ENCODE assay signal across 32 mouse cellular contexts in genomic region chr19:58840721-58841271, GRCm38 (mm10). TPM values are rescaled to one million over a fixed set of nuclear protein-coding genes. Genes with fewer than 3 reads are reported as not detected.
A peak's percentile ranks its signal among the peaks of the same experiment; 100 is the strongest.
DNase-seq lines count a peak whose midpoint lies in the region; ATAC-seq and TF ChIP-seq lines count a peak whose summit lies in the region.
"Had no signal": no experiment of that assay in that cellular context is flagged by ENCODE, and none has a peak within 500 bp of the region (broad histone marks: within the 10 kb centered on the region; RNA-seq: fewer than 3 reads in every experiment).

No protein-coding gene starts in this region.

- 78% methylated on average over 5 of the region's 5 CpGs for WGBS in heart, postnatal 0 days
- 74% methylated on average over 5 of the region's 5 CpGs for WGBS in heart, embryonic 11.5 days (ENCODE audit: insufficient replicate concordance)
- WGBS in midbrain, embryonic 14.5 days: 63% methylated on average over 5 of the region's 5 CpGs
- 73% methylated on average over 5 of the region's 5 CpGs for WGBS in midbrain, embryonic 11.5 days
- 60% methylated on average over 5 of the region's 5 CpGs for WGBS in hindbrain, postnatal 0 days

- TF ChIP-seq CTCF in heart, postnatal 0 days (IDR thresholded peaks at IDR 0.05; ENCODE audit: low read depth): no peak
- no peak for TF ChIP-seq CTCF in hindbrain, postnatal 0 days (IDR thresholded peaks at IDR 0.05; ENCODE audit: low read depth)

- no peak for TF ChIP-seq EP300 in heart, postnatal 0 days (IDR thresholded peaks at IDR 0.05; ENCODE audit: low read depth)

- no peaks in the 10 kb centered on the region for H3K27me3 ChIP-seq in heart, postnatal 0 days (ENCODE audit: control insufficient read depth, insufficient read depth, low read length)
- no peaks in the 10 kb centered on the region for H3K27me3 ChIP-seq in heart, embryonic 11.5 days (ENCODE audit: control insufficient read depth, insufficient read depth, low read length)
- no peaks in the 10 kb centered on the region for H3K27me3 ChIP-seq in midbrain, embryonic 14.5 days (ENCODE audit: control insufficient read depth, insufficient read depth, low read length)
- no peaks in the 10 kb centered on the region for H3K27me3 ChIP-seq in midbrain, embryonic 11.5 days (ENCODE audit: control insufficient read depth, insufficient read depth, low read length)
- H3K27me3 ChIP-seq in hindbrain, postnatal 0 days (ENCODE audit: insufficient read depth, low read length): no peaks in the 10 kb centered on the region
- H3K27me3 ChIP-seq: CH12.LX; kidney, embryonic 15.5 days; neural tube, embryonic 12.5 days; Patski had no signal

- DNase-seq in heart, postnatal 0 days (ENCODE audit: low spot score): no peak
- DNase-seq in midbrain, embryonic 14.5 days: peak; percentile 61
- no peak for DNase-seq in midbrain, embryonic 11.5 days (ENCODE audit: low spot score, missing footprints)
- peak; percentile 32 for DNase-seq in hindbrain, postnatal 0 days (ENCODE audit: low spot score)
- DNase-seq in gastrocnemius, postnatal 14 days: no peak
- no peak for DNase-seq in adrenal gland, adult 8-10 months
- DNase-seq: adrenal gland, postnatal 10 days; B cell, adult 2 months; cerebellum, adult 2 months; cerebellum, postnatal 25 days; embryo, embryonic 11 days; gastrocnemius, adult 2 months; heart, postnatal 14 days; kidney, adult 11 months; kidney, postnatal 36 days; lung, embryonic 14.5 days; lung, postnatal 36 days; right cerebral cortex, adult 18-20 months; right cerebral cortex, postnatal 4 days; thymus, postnatal 36 days had no signal

- peaks cover 29% of the 10 kb centered on the region for H3K4me1 ChIP-seq in heart, postnatal 0 days (ENCODE audit: control insufficient read depth, insufficient read depth)
- peaks cover 17% of the 10 kb centered on the region for H3K4me1 ChIP-seq in heart, embryonic 11.5 days (ENCODE audit: control insufficient read depth, insufficient read depth, low read length)
- H3K4me1 ChIP-seq in midbrain, embryonic 14.5 days (ENCODE audit: control insufficient read depth, insufficient read depth, low read length): peaks cover 11% of the 10 kb centered on the region
- H3K4me1 ChIP-seq in midbrain, embryonic 11.5 days (ENCODE audit: control insufficient read depth, insufficient read depth, low read length): peaks cover 3% of the 10 kb centered on the region; the same call in 1 of the 2 replicates
- H3K4me1 ChIP-seq in hindbrain, postnatal 0 days (ENCODE audit: insufficient read depth, low read length): peaks cover 10% of the 10 kb centered on the region
- H3K4me1 ChIP-seq: megakaryocyte, embryonic 14.5 days had no signal

- no peak overlapping the region for H3K4me3 ChIP-seq in heart, postnatal 0 days (ENCODE audit: low read depth, low read length)
- no peak overlapping the region for H3K4me3 ChIP-seq in heart, embryonic 11.5 days (ENCODE audit: low read depth, low read length)
- H3K4me3 ChIP-seq in midbrain, embryonic 14.5 days (replicated peaks; ENCODE audit: low read depth, low read length): no peak overlapping the region
- no peak overlapping the region for H3K4me3 ChIP-seq in midbrain, embryonic 11.5 days (ENCODE audit: low read depth, low read length)
- no peak overlapping the region for H3K4me3 ChIP-seq in hindbrain, postnatal 0 days (ENCODE audit: low read length)
- H3K4me3 ChIP-seq: embryonic facial prominence, embryonic 13.5 days; erythroblast, embryonic 14.5 days; gastrocnemius, adult 2 months; kidney, embryonic 15.5 days; neural tube, embryonic 12.5 days had no signal

- no peaks in the 10 kb centered on the region for H3K9me3 ChIP-seq in heart, postnatal 0 days (replicated peaks; ENCODE audit: control insufficient read depth, low read length)
- no peaks in the 10 kb centered on the region for H3K9me3 ChIP-seq in heart, embryonic 11.5 days (replicated peaks; ENCODE audit: control insufficient read depth, low read length)
- H3K9me3 ChIP-seq in midbrain, embryonic 14.5 days (ENCODE audit: control insufficient read depth, low read length): no peaks in the 10 kb centered on the region
- no peaks in the 10 kb centered on the region for H3K9me3 ChIP-seq in midbrain, embryonic 11.5 days (ENCODE audit: control insufficient read depth, low read length)
- no peaks in the 10 kb centered on the region for H3K9me3 ChIP-seq in hindbrain, postnatal 0 days (ENCODE audit: low read length)
- H3K9me3 ChIP-seq: embryonic facial prominence, embryonic 13.5 days; kidney, embryonic 15.5 days; neural tube, embryonic 12.5 days had no signal

- H3K36me3 ChIP-seq in heart, postnatal 0 days (replicated peaks; ENCODE audit: control insufficient read depth, insufficient read depth, low read length): no peaks in the 10 kb centered on the region
- no peaks in the 10 kb centered on the region for H3K36me3 ChIP-seq in heart, embryonic 11.5 days (ENCODE audit: control insufficient read depth, insufficient read depth, low read length)
- H3K36me3 ChIP-seq in midbrain, embryonic 14.5 days (ENCODE audit: control insufficient read depth, insufficient read depth, low read length): no peaks in the 10 kb centered on the region
- no peaks in the 10 kb centered on the region for H3K36me3 ChIP-seq in midbrain, embryonic 11.5 days (ENCODE audit: control insufficient read depth, insufficient read depth, low read length)
- no peaks in the 10 kb centered on the region for H3K36me3 ChIP-seq in hindbrain, postnatal 0 days (ENCODE audit: insufficient read depth, low read length)
- H3K36me3 ChIP-seq: embryonic facial prominence, embryonic 13.5 days; G1E; kidney, embryonic 15.5 days had no signal

- peak overlapping the region; percentile 82; the same call in 1 of the 2 replicates for H3K27ac ChIP-seq in heart, postnatal 0 days (ENCODE audit: low read depth)
- H3K27ac ChIP-seq in heart, embryonic 11.5 days (ENCODE audit: low read depth, low read length): no peak overlapping the region
- peak overlapping the region; percentile 49; the same call in 1 of the 2 replicates for H3K27ac ChIP-seq in midbrain, embryonic 14.5 days (replicated peaks; ENCODE audit: low read depth, low read length)
- no peak overlapping the region for H3K27ac ChIP-seq in midbrain, embryonic 11.5 days (ENCODE audit: low read depth, low read length)
- no peak overlapping the region for H3K27ac ChIP-seq in hindbrain, postnatal 0 days
- H3K27ac ChIP-seq: liver, embryonic 14.5 days; neural tube, embryonic 12.5 days had no signal

- intact Hi-C loops in gastrocnemius, postnatal 14 days (cut with DNase I; ENCODE audit: low total_unique reads): no loop called here

- H3K9ac ChIP-seq in heart, postnatal 0 days (replicated peaks; ENCODE audit: low read depth, low read length): no peak overlapping the region
- H3K9ac ChIP-seq in heart, embryonic 11.5 days (ENCODE audit: low read depth, low read length): no peak overlapping the region
- no peak overlapping the region for H3K9ac ChIP-seq in midbrain, embryonic 14.5 days (replicated peaks; ENCODE audit: low read length)
- H3K9ac ChIP-seq in midbrain, embryonic 11.5 days (ENCODE audit: low read length): no peak overlapping the region
- no peak overlapping the region for H3K9ac ChIP-seq in hindbrain, postnatal 0 days (replicated peaks; ENCODE audit: low read length)
- H3K9ac ChIP-seq: embryonic facial prominence, embryonic 13.5 days; kidney, embryonic 15.5 days; liver, embryonic 14.5 days; lung, embryonic 14.5 days; neural tube, embryonic 12.5 days had no signal

- H3K4me2 ChIP-seq in heart, postnatal 0 days (ENCODE audit: low read depth, low read length): no peak overlapping the region
- no peak overlapping the region for H3K4me2 ChIP-seq in heart, embryonic 11.5 days
- H3K4me2 ChIP-seq in midbrain, embryonic 14.5 days (ENCODE audit: low read length): no peak overlapping the region
- H3K4me2 ChIP-seq in midbrain, embryonic 11.5 days: no peak overlapping the region
- no peak overlapping the region for H3K4me2 ChIP-seq in hindbrain, postnatal 0 days (ENCODE audit: low read depth, low read length)
- H3K4me2 ChIP-seq: embryonic facial prominence, embryonic 13.5 days; kidney, embryonic 15.5 days; lung, embryonic 14.5 days; neural tube, embryonic 12.5 days had no signal

- no peak for ATAC-seq in heart, postnatal 0 days (ENCODE audit: insufficient read depth, low read depth)
- ATAC-seq in heart, embryonic 11.5 days (replicated peaks; ENCODE audit: insufficient number of reproducible peaks, low FRiP score, low TSS enrichment): no peak
- no peak for ATAC-seq in midbrain, embryonic 14.5 days (ENCODE audit: low FRiP score, low TSS enrichment)
- no peak for ATAC-seq in midbrain, embryonic 11.5 days (ENCODE audit: low FRiP score)
- ATAC-seq in hindbrain, postnatal 0 days: no peak

RNA-seq across cellular contexts. Expression of gene 1700019N19Rik, which starts 46.5 kb away (rescaled TPM):
- total RNA-seq in heart, postnatal 0 days (2014; rRNA removed; ENCODE audit: low replicate concordance): not detected in 2 replicates
- polyA plus RNA-seq in heart, postnatal 0 days (2015; fragmentation: Nextera tagmentation; extraction: Ambion mirVana): not detected in 2 replicates
- polyA plus RNA-seq in heart, embryonic 11.5 days (2014; fragmentation: Nextera tagmentation; extraction: Ambion mirVana): not detected in 2 replicates
- not detected in 2 replicates for polyA plus RNA-seq in midbrain, embryonic 14.5 days (2014; fragmentation: Nextera tagmentation; extraction: Ambion mirVana)
- not detected in 2 replicates for polyA plus RNA-seq in midbrain, embryonic 11.5 days (2014; fragmentation: Nextera tagmentation; extraction: Ambion mirVana)
- not detected in 2 replicates for total RNA-seq in hindbrain, postnatal 0 days (2014; rRNA removed)
- not detected in 2 replicates for polyA plus RNA-seq in hindbrain, postnatal 0 days (2015; fragmentation: Nextera tagmentation; extraction: Ambion mirVana)
- not detected for total RNA-seq in gastrocnemius, postnatal 14 days (2021)
- total RNA-seq in adrenal gland, adult 8-10 months (2022): under 1 TPM in 1 of 4 experiments, not detected in 3; 0.28 TPM
- total RNA-seq: adrenal gland, postnatal 10 days; G1E; gastrocnemius, adult 2 months; heart, postnatal 14 days had no signal
- polyA plus RNA-seq: cerebellum, adult 2 months; embryonic facial prominence, embryonic 13.5 days; erythroblast, embryonic 14.5 days; G1E; kidney, embryonic 15.5 days; limb, embryonic 14.5 days; liver, embryonic 14.5 days; lung, embryonic 14.5 days; neural tube, embryonic 12.5 days; Patski; stomach, embryonic 14.5 days had no signal

Comparison
In these comparisons a context has a peak if more than half of its experiments do, and no peak if none do; other contexts are left out.
1. DNase-seq: peak in midbrain, embryonic 14.5 days (single experiment) and hindbrain, postnatal 0 days (single experiment); none in heart, postnatal 0 days (single experiment), midbrain, embryonic 11.5 days (single experiment), gastrocnemius, postnatal 14 days (single experiment) and adrenal gland, adult 8-10 months (single experiment).
2. H3K27ac ChIP-seq: peak in heart, postnatal 0 days (single experiment) and midbrain, embryonic 14.5 days (single experiment); none in heart, embryonic 11.5 days (single experiment), midbrain, embryonic 11.5 days (single experiment) and hindbrain, postnatal 0 days (single experiment).